Mouse (Mus musculus): ENCODE results near the gene Gdpd1.
A peak's percentile ranks its signal among the peaks of the same experiment; 100 is the strongest.
"Not testable (repeated sequence)": the region's sequence is repeated elsewhere in the genome, so short reads cannot be mapped to it uniquely, and the experiment has no call there.

The Gdpd1 gene

GRCm38 (mm10) chr11:87026096-87026875 lies 47.6 kb downstream of the Gdpd1 start:
- DNase-seq (ENCODE audit: low spot score in 2 of 2) = peak in 1 of 2 experiments; percentile 37

DNA sequence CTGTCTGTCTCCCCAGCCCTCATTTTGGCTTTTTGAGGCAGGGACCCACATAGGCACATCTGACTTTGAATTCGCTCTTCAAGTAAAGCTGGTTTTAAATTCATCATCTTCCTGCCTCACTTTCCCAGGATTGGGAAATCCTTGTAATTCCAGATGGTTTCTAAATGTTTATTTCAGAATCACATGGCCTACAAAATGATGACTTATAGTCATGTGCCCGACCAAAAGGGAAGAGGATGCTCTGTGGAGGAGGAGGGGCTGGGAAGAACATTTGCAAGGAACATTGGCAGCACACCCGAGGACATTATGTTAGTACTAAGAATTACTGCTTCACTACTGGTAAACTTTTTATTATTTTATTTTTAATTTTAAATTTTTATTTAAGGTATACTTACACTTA lies 48.5 kb downstream of the Gdpd1 start:
- peak in 1 of 2 experiments; percentile 29 for DNase-seq (ENCODE audit: low spot score in 2 of 2)

GRCm38 (mm10) chr11:87023240-87023639 lies 50.6 kb downstream of the Gdpd1 start:
- not testable (repeated sequence) for DNase-seq (ENCODE audit: low spot score in 2 of 2)

DNA sequence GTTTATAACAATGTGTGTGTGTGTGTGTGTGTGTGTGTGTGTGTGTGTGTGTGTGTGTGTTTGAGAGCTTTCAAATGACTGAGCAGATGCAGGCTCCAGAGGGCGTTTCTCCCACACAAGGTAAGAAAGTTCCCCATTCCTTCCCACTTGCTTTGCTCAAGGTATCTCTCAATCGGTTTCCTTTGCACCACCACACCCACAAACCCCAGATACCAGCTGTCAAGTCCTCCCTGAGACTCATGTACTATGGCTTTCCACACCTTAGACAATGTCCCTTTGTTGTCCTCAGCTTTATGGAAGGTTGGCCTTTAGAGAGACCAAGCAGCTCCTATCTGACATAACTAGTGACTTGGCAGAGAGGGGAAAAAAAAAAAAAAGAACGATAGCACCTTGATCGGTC lies 51.1 kb downstream of the Gdpd1 start:
- DNase-seq (ENCODE audit: low spot score in 2 of 2) = no peak

- no peak for DNase-seq (ENCODE audit: low spot score in 2 of 2)
Measured at GRCm38 (mm10) chr11:87021551-87021950, 52.3 kb downstream of the Gdpd1 start.

- no peak for DNase-seq (ENCODE audit: low spot score in 2 of 2)
Measured at GRCm38 (mm10) chr11:87020449-87020848, 53.4 kb downstream of the Gdpd1 start.

- DNase-seq (ENCODE audit: low spot score in 2 of 2) = no peak
Measured at GRCm38 (mm10) chr11:87019431-87019830, 54.4 kb downstream of the Gdpd1 start.

- no peak for DNase-seq (ENCODE audit: low spot score in 2 of 2)
Measured at GRCm38 (mm10) chr11:87018081-87018480, 55.8 kb downstream of the Gdpd1 start.

DNA sequence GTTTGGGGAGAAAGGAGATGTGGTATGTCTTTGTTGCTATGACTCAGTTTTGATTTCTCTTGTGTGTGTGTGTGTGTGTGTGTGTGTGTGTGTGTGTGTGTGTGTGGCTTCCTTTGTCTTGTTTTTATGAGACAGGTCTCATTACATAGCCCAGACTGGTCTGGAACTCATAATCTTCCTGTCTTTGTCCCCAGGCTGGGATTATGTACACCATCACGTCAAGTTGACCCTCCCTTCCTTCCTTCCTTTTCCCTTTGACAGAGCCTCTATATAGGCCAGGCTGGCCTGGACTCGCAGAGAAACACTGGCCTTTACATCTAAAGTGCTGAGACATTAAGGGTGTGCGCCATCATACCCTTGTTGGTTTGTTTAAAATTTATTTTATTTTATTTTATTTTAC lies 58.2 kb downstream of the Gdpd1 start:
- DNase-seq (ENCODE audit: low spot score in 2 of 2) = no peak

DNA sequence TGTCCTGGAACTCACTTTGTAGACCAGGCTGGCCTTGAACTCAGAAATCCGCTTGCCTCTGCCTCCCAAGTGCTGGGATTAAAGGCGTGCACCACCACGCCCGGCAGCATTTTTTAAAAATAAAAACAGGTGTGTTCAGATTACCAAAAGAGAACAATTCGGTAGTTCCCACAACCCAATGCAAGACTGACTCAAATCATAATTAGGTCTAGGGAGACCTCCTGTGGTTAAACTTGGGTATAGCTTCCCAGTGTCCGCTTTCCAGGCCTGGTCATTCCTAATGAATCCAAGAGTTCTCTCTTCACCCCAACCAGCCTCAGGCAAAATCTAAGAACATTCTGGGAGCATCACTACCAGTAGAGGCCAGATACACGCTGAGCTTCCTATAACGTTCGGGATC lies 63.4 kb downstream of the Gdpd1 start:
- DNase-seq (ENCODE audit: low spot score in 2 of 2) = peak in 1 of 2 experiments; percentile 26

DNA sequence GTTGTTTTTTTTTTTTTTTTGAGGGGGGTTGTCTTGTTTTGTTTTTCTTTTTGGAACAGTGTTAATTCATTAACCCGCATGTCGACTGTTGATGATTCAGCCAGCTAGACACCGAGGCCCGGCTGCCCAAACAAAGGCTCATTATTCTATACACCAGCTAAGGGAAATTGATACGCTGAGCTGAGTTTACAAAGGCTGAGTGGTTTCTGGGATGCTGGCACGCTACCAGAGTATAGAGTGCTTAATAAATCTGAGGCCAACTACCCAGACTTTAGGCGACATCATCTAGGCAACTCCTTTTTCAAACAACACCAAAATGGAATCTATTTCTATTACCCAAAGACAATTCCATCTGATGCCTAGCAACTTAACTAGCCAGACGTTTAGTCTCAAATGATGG lies 66.5 kb downstream of the Gdpd1 start:
- DNase-seq (ENCODE audit: low spot score in 2 of 2) = no peak

DNA sequence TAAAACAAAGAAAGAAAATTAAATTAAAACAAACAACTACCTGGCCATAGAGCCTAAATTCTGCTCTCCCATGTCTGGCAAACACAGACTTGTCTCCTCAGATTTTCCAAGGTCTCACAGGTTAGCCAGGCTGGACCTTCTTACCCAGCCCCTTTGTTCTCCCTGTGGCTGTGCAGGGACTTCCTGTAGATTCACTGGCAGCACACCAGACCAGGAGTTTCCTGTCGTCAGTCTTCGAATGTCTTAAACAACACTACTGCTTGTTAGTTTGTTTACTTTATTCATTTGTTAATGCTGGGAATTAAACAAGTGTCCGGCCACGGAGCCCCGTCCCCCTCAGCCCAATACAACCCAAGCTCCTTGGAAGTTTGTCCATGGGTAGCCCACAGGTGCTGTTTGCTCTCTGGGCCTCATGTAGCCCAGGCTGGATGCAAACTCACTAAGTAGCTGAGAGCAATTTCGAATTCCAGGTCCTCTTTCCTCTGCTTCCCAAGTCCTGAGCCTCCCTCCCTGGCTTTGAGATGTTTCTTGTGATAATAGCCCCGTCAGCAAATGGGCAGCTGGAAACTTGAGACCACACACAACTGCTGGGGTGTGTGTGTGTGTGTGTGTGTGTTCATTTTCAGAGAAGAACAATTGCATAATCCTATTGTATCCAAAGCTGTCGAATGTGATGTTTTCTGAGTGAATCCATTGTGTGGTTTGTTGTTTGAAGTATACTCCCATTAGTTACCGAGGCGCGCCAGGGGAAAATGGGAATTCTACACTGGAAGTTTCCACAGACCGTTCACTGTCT lies 68.7 kb downstream of the Gdpd1 start:
- DNase-seq (ENCODE audit: low spot score in 2 of 2) = no peak

DNA sequence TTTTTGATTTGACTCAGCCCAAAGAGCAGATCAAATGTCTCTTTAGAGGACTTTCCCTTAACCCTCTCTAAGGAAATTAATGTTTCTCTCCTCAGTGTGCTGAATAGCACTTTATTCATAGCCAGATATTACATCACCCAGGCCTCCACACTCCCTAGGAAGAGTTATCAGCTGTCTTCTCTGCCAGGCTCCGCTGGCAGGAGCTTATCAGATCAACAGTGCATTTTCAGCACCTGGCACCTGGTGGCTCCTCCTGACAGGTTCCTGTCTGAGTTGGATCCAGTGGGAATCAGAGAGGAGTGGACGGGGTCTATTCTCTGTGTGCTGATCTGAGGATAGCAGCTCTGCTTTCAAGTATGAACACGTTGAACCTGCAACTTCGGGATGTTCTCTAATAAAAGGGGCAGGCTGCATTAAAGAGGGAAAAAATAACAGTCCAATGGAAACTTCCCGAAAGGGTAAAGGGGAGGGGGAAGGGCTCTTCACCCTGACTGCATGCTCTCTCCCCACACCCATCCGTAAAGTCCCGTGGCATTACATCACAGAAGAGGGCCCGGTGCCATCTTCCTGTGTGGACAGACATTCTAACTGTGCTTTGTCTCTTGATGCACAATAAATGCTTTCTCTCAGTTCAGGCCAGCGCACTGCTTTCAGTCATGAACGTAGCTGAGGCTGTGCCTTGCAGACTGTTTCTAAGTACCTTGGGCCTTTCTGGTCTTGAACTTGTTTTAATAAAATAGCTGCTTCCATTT lies 71.6 kb downstream of the Gdpd1 start:
- peak in 1 of 2 experiments; percentile 23 for DNase-seq (ENCODE audit: low spot score in 2 of 2)

DNA sequence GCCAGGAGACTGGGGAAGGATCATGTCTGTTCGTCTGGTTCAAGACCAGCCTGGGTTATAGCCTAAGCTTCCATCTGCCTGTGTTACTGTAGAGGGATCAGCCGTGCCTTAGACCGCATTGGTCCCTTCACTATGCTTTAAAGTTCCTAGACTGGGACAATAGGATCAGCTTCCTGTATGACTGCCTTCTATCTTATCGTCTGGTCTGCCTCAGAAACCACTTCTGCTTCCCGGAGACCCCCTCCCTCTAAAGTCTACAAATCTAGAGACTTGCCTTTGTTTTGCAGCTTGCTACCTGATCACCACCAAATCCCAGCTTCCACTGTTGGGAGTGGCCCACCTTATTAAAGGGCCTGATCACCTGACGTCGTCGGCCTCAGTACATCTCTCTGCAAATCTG lies 72.6 kb downstream of the Gdpd1 start:
- no peak for DNase-seq (ENCODE audit: low spot score in 2 of 2)

GRCm38 (mm10) chr11:86996266-86996665 lies 77.6 kb downstream of the Gdpd1 start:
- DNase-seq (ENCODE audit: low spot score in 2 of 2) = no peak

DNA sequence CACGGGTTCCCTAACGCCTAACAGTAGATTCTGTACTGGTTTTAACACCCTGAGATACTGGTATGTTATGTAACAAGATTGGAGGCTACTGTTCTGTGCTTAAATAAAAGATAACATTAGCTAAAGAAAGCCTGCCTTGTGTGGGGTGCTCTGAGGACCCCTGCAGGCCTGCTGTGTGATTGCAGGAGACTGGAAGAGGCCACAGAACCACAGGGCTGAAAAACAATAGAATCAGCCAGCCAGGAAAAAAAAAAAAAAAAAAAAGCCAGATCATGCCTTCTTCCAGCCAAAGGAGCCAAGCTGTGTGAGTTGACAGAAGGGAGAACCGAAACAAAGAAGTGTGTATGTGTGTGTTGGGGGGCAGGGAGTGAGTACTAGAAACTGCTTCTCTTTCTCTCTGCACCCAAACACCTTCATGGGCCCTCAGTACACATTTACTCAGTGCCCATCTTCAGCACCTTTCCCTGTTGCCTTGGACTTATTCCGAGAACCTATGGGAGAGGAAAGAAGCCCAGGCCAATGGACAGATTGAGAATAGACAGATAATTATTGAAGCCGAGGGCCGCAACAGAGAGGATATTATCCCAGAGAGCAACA lies 78.1 kb downstream of the Gdpd1 start:
- no peak for DNase-seq (ENCODE audit: low spot score in 2 of 2)

- DNase-seq (ENCODE audit: low spot score in 2 of 2) = no peak
Measured at GRCm38 (mm10) chr11:86994791-86995624, 78.9 kb downstream of the Gdpd1 start.

DNA sequence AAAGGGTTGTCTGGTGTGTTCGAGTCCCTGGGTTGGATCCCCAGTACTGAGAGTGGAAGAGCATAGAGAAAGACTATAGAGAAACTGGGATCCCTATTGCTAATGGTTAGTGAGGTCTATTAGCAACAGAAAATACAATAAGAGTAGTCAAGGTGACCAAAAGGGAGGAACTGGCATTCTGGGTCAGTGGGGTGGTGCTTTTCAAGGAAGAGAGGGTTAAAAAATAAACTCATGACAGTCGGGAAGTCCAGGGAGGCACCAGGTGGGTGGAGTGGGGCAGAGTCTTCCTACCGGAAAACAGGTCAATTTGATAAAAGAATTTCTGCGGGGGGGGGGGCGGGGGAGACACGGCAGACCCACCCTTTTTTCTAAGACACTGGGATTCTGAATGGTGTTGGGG lies 79.5 kb downstream of the Gdpd1 start:
- DNase-seq (ENCODE audit: low spot score in 2 of 2) = no peak

DNA sequence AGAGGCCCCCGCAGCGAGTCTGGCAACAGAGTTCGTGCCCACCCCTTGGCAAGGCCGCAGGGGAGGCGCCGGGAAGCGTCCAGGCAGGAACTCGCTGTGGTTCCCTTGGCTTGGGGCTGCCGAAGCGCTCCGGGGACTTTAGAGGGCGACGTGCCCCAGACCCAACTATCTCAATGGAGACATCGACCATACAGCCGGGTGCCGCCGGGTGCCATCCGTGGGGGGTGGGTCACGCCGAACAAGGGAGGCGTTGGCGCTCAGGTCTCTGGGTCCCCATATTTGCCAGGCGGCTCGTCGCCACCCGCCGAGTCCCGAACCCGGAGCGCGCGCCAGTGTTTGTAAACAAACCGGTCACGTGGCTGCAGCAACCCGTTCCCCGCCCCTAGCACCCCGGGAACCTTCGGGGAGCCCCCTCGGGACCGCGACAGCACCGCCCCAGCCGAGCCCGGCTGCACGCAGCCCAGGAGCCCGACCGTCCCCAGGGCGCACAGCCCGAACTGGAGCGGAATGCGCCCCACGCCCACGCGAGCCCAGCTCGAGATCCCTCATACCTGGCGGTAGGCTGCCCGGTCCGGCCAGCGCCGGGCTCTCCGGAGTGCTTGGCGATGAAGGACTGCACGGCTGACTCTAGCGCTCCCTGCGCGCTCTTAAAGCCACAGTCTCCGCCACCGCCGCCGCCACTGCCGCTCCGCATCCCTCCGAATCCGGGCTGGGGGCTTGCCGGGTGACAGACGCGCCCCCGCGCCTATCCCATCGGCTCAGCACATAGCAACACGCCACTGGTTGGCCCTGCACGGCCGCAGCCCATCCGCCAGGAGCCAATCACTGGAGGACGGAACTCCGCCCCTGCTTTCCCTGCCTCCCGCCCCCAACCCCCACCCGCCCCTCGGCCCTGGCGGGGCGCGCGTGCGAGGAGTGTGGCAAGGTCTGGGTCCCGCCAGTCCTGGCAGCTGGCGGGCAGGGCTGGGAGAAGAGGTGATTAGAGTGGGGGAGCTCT lies 80.5 kb downstream of the Gdpd1 start, which contains the start of gene Ypel2:
Ypel2 (minus strand) TSS at position 667 of the 997 bp plus-strand sequence.
- peak; percentile 93 for DNase-seq (ENCODE audit: low spot score in 2 of 2)
